Mouse (Mus musculus) kidney, postnatal 25 days (tissue): ENCODE results near the gene Arhgap6.
"Not testable (repeated sequence)": the region's sequence is repeated elsewhere in the genome, so short reads cannot be mapped to it uniquely, and the experiment has no call there.

Experiments
- DNase-seq, 2 experiments: peaks; one replicate each; pipeline ENCODE4 v3.0.0; 2021; ENCODE audit warnings: mixed read lengths in 2 of 2

The Arhgap6 gene

GRCm38 (mm10) chrX:169319066-169319760 lies 524.3 kb downstream of the Arhgap6 start:
- DNase-seq = no peak

DNA sequence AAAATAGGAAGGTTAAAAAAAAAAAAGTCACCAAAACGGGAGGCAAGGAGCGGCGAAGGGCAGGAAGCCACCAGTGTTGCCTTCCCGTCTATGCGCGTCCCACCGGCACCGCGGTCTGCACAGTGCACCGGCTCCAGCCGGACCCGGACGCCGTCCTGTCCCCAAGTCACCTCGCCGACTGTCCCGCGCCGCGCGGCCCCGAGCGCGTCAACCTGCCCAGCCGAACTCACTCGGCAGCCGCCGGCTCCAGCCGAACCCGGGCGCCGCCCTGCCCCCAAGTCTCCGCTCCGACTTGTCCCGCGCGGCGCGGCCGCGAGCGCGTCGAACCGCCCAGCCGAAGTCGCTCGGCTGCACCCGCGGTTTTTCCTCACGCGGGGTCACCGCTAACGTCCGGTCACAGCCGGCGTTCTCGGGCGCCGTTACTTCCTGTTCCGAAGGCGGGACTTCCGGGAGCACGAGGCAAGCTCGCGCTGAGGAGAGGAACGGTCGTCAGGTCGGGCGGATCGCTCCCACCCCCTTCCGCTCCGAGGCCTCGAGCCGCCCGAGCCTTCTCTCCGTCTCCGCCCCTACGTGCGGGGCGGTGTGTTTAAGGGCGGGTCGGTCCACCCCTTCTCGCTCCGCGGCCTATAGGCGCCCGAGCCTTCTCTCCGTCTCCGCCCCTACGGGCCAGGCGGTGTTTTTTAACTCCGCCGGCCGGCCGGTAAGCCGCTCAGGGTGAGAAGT lies 525.2 kb downstream of the Arhgap6 start, which contains the start of gene Hccs:
Hccs (minus strand) TSS at position 428 of the 723 bp plus-strand sequence.
- DNase-seq = peak; percentile 90 to 96

- not testable (repeated sequence) for DNase-seq
Observed at GRCm38 (mm10) chrX:169320668-169321005, 525.7 kb downstream of the Arhgap6 start.

- DNase-seq = no peak
Observed at GRCm38 (mm10) chrX:169325929-169326595, 531.2 kb downstream of the Arhgap6 start.

DNA sequence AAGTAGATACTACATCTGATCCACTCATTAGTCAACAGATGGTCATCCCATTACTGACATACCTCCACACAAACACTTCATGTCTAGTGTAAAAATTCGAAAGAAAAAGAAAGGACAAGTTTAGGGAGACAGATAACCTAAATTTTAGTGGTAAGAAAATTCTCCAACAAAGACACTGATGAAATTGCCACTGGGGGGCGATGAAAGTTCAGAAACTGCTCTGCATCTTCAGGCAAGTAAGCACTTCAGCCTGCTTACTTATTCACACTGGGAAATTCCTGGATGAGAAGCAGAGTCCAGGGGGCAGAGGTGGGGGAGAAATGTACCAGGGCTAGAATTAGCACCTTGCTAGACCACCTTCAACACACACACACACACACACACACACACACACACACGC lies 537.4 kb downstream of the Arhgap6 start:
- DNase-seq = peak; percentile 40 to 51

DNA sequence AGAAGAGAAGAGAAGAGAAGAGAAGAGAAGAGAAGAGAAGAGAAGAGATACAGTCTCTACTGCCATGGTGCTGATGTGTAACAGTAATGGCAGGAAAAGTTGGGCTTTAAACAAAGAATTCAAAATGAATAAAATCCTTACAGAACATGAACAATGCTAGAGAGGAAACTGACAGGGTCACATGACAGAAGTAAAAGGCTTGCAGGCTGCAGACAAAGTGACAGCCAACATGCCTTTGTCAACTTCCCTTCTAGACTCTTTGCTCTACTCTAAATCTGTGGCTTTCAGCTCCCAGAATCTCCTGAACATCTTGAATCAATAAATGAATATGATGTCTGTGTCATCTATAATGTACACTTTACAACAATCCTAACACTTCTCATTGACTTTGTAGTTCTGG lies 542.7 kb downstream of the Arhgap6 start:
- no peak for DNase-seq

DNA sequence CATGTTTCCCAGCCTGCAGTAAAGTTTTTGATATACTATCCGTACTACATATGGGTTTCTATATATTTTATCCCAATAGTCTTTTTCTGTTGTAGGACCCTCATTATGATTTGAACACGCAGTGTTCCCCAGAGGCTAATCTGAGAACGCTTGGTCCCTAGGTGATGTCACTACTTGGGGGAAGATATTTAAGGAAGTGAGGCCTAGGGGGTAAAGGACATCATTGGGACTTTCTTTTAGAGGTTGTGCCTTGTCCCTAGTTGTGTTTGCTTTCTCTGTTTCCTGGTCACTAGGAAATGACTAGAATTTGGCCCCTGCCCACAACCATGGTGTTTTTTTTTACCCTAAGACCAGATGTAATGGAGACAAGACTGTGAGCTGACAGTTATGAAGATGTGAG lies 543.3 kb downstream of the Arhgap6 start:
- DNase-seq = no peak
